Mouse (Mus musculus): ENCODE measurements around the gene Fthl17e. TPM values are rescaled to one million over a fixed set of nuclear protein-coding genes. Genes with fewer than 3 reads are reported as not detected.

Fthl17e gene
- polyA plus RNA-seq, 1 experiment from 2014 or later: not detected

Other genes starting within 250 kb of the Fthl17e start
- not detected in 2 replicates for gene Ssxb5, start 229.8 kb upstream of the Fthl17e start, polyA plus RNA-seq (2014; fragmentation: Nextera tagmentation; extraction: Ambion mirVana)
- gene Gm6592, start 189.5 kb upstream of the Fthl17e start, polyA plus RNA-seq (2014; fragmentation: Nextera tagmentation; extraction: Ambion mirVana): not detected in 2 replicates
- gene Gm5751, start 159.2 kb upstream of the Fthl17e start, polyA plus RNA-seq (2014; fragmentation: Nextera tagmentation; extraction: Ambion mirVana): not detected in 2 replicates
- gene B630019K06Rik, start 141.1 kb upstream of the Fthl17e start, polyA plus RNA-seq (2014; fragmentation: Nextera tagmentation; extraction: Ambion mirVana): 34.3 and 37.4 TPM in 2 replicates
- gene Fthl17b, start 70.5 kb upstream of the Fthl17e start, polyA plus RNA-seq (2014; fragmentation: Nextera tagmentation; extraction: Ambion mirVana): not detected in 2 replicates
- not detected in 2 replicates for gene Fthl17c, start 56.9 kb upstream of the Fthl17e start, polyA plus RNA-seq (2014; fragmentation: Nextera tagmentation; extraction: Ambion mirVana)
- not detected in 2 replicates for gene Fthl17d, start 46.7 kb upstream of the Fthl17e start, polyA plus RNA-seq (2014; fragmentation: Nextera tagmentation; extraction: Ambion mirVana)
- not detected in 2 replicates for gene Fthl17f, start 29.5 kb downstream of the Fthl17e start, polyA plus RNA-seq (2014; fragmentation: Nextera tagmentation; extraction: Ambion mirVana)
- not detected in 2 replicates for gene 4930402K13Rik, start 71.1 kb downstream of the Fthl17e start, polyA plus RNA-seq (2014; fragmentation: Nextera tagmentation; extraction: Ambion mirVana)
- 2.5 and 3.6 TPM in 2 replicates for gene Lancl3, start 166.4 kb downstream of the Fthl17e start, polyA plus RNA-seq (2014; fragmentation: Nextera tagmentation; extraction: Ambion mirVana)
- 0.39 TPM in 1 of 2 replicates, not detected in the other for gene Gm14862, start 223.4 kb downstream of the Fthl17e start, polyA plus RNA-seq (2014; fragmentation: Nextera tagmentation; extraction: Ambion mirVana)
- gene Xk, start 239.3 kb downstream of the Fthl17e start, polyA plus RNA-seq (2014; fragmentation: Nextera tagmentation; extraction: Ambion mirVana): 7.3 TPM in 2 replicates